Mouse (Mus musculus): ENCODE measurements at regions not wholly inside any gene's neighbourhood (a gene's known extent, or its start where the extent isn't known, plus 50 kb on each side); places are given as distances from the start of the nearest gene placed in this dataset. TPM values are rescaled to one million over a fixed set of nuclear protein-coding genes. Genes with fewer than 3 reads are reported as not detected.

- no peaks in the 10 kb centered on the region for H3K36me3 ChIP-seq
- H3K27ac ChIP-seq (replicated peaks) = no peak overlapping the region
- H3K9me3 ChIP-seq = no peaks in the 10 kb centered on the region
- H3K9ac ChIP-seq = no peak overlapping the region
- 0 out of 2 replicates have a peak, but pooled peaks cover 3% of the 10 kb centered on the region for H3K4me1 ChIP-seq (replicated peaks)
- H3K4me3 ChIP-seq = no peak overlapping the region
- no peaks in the 10 kb centered on the region for H3K27me3 ChIP-seq
- WGBS = 96% methylated on average over 3 of the region's 3 CpGs
- no peak overlapping the region for H3K4me2 ChIP-seq
- no peak for ATAC-seq (ENCODE audit: low read depth)
Measured at GRCm38 (mm10) chr5:64750406-64750805, 52.8 kb upstream of the Klf3 start.

GRCm38 (mm10) chr5:64750976-64751656, 52.1 kb upstream of the Klf3 start:
- 71% methylated on average over 7 of the region's 7 CpGs for WGBS

GRCm38 (mm10) chr5:64753142-64753750, 49.9 kb upstream of the Klf3 start:
- H3K27me3 ChIP-seq = no peaks in the 10 kb centered on the region
- no peaks in the 10 kb centered on the region for H3K9me3 ChIP-seq
- ATAC-seq (ENCODE audit: low read depth) = no peak
- H3K9ac ChIP-seq = no peak overlapping the region
- no peaks in the 10 kb centered on the region for H3K36me3 ChIP-seq
- H3K4me3 ChIP-seq = no peak overlapping the region
- 73% methylated on average over 7 of the region's 7 CpGs for WGBS
- H3K4me2 ChIP-seq = no peak overlapping the region
- H3K27ac ChIP-seq (replicated peaks) = no peak overlapping the region
- H3K4me1 ChIP-seq (replicated peaks) = 0 out of 2 replicates have a peak, but pooled peaks cover 3% of the 10 kb centered on the region

More at GRCm38 (mm10) chr5:64750976-64751656, 52.1 kb upstream of the Klf3 start:
- Histone ChIP-seq H3K36me3 (no peaks in the 10 kb centered on the region), H3K4me2 (no peak overlapping the region), H3K9me3 (no peaks in the 10 kb centered on the region), H3K4me1 (replicated peaks) (0 out of 2 replicates have a peak, but pooled peaks cover 3% of the 10 kb centered on the region), H3K4me3 (no peak overlapping the region), H3K27ac (replicated peaks) (no peak overlapping the region), H3K27me3 (no peaks in the 10 kb centered on the region), H3K9ac (no peak overlapping the region)
- ATAC-seq (ENCODE audit: low read depth) = no peak

Small RNAs in the stretch of these regions (microRNA-seq; reads per million reads assigned to microRNA genes)
- not detected for gene Gm25306

All from neural tube, embryonic 13.5 days (tissue).